Mouse (Mus musculus) olfactory bulb, adult 2 months (tissue): ENCODE data around the gene Gm5767.

Experiments used
- CTCF ChIP-seq: fragments of 200-500 bp; IDR thresholded peaks from 2 replicates; pipeline ENCODE4 v1.5.1; 2012; ENCODE audit warnings: low read depth, mild to moderate bottlenecking, low read length, moderate library complexity; ENCODE audit not compliant: insufficient read depth
- POLR2A ChIP-seq: fragments of 200-500 bp; IDR thresholded peaks from 2 replicates; pipeline ENCODE4 v1.6.1; 2012; ENCODE audit warnings: mild to moderate bottlenecking, low read depth, low read length, moderate library complexity; ENCODE audit not compliant: insufficient read depth

- TF ChIP-seq CTCF (no peak), POLR2A (no peak)
Measured at GRCm38 (mm10) chr16:8711998-8712397, 31.4 kb downstream of the Gm5767 start.
